Mouse (Mus musculus) neural tube, embryonic 11.5 days (tissue): ENCODE measurements around the gene Pbxip1. TPM values are rescaled to one million over a fixed set of nuclear protein-coding genes. Genes with fewer than 3 reads are reported as not detected.

Experiments
- ATAC-seq: fragments of 200-750 bp; cut with Nextera tagmentation; 2 replicates; pipeline ENCODE4 v1.8.0; 2017; ENCODE audit warnings: moderate number of reproducible peaks, mild to moderate bottlenecking, moderate TSS enrichment, moderate library complexity; ENCODE audit not compliant: insufficient read depth, low FRiP score, low TSS enrichment
- DNase-seq: peaks from one replicate; pipeline ENCODE4 v3.0.0-alpha.2; 2015; ENCODE audit warnings: low spot score
- H3K27ac ChIP-seq: fragments of 300-500 bp; sonication (generic); 2 replicates; pipeline ENCODE4 v1.5.1; 2014; ENCODE audit warnings: low read depth, mild to moderate bottlenecking, low read length
- H3K27me3 ChIP-seq: fragments of 300-500 bp; sonication (generic); 2 replicates; pipeline ENCODE4 v1.6.1; 2014; ENCODE audit warnings: mild to moderate bottlenecking, low read length, mixed read lengths; ENCODE audit not compliant: control insufficient read depth, insufficient read depth
- H3K36me3 ChIP-seq: fragments of 300-500 bp; sonication (generic); 2 replicates; pipeline ENCODE4 v1.6.1; 2014; ENCODE audit warnings: mild to moderate bottlenecking, low read length, moderate library complexity, mixed read lengths; ENCODE audit not compliant: control insufficient read depth, insufficient read depth
- H3K4me1 ChIP-seq: fragments of 300-500 bp; sonication (generic); 2 replicates; pipeline ENCODE4 v1.6.1; 2014; ENCODE audit warnings: low read length, mixed read lengths; ENCODE audit not compliant: control insufficient read depth, insufficient read depth
- H3K4me2 ChIP-seq: fragments of 300-500 bp; sonication (generic); 2 replicates; pipeline ENCODE4 v1.6.1; 2014; ENCODE audit warnings: low read depth, mild to moderate bottlenecking, moderate library complexity
- H3K4me3 ChIP-seq: fragments of 300-500 bp; sonication (generic); 2 replicates; pipeline ENCODE4 v1.5.1; 2014; ENCODE audit warnings: low read depth, low read length
- H3K9ac ChIP-seq: fragments of 300-500 bp; sonication (generic); 2 replicates; pipeline ENCODE4 v1.6.1; 2014; ENCODE audit warnings: mild to moderate bottlenecking, low read length
- H3K9me3 ChIP-seq: fragments of 300-500 bp; sonication (generic); 2 replicates; pipeline ENCODE4 v1.6.1; 2016; ENCODE audit warnings: low read length; ENCODE audit not compliant: control insufficient read depth
- WGBS: fragments of 180-500 bp; shearing (Covaris S2); extraction: QIAGEN DNeasy Blood & Tissue Kit; methylation state at CpG from one replicate; pipeline ENCODE4 v1.1.7; 2014; 5-methylcytosine and 5-hydroxymethylcytosine counted together
- polyA plus RNA-seq: library from polyadenylated mRNA; unstranded; fragments of >200 nt; fragmentation: Nextera tagmentation; extraction: Ambion mirVana; gene quantifications from 2 replicates; pipeline ENCODE4 v1.2.1, GENCODE M21; 2014

Pbxip1 gene
- polyA plus RNA-seq, 1 experiment from 2014 or later = 9.1 TPM

DNA sequence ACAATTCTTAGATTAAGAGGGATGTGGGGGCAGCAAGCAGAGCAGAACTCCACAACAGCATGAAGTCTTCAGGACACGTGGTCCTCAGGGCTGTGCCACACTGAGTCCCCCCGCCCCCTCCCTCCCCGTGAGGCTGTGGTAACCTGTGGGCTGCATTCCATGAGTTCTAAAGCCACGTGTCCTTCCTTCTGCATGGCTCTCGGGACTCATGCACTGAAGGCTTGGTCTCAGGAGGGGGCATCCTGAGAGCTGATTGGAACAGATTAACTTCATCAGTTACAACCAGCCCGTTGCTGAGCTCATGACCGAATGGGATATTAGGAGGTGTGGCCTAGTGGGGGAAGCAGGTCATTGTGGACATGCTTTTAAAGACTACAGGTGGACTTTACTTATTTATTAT lies 63.2 kb downstream of the Pbxip1 start:
- 60% methylated on average over 7 of the region's 7 CpGs for WGBS
- Histone ChIP-seq H3K4me2 (no peak overlapping the region), H3K27ac (no peak overlapping the region), H3K36me3 (no peaks in the 10 kb centered on the region), H3K4me1 (no peaks in the 10 kb centered on the region), H3K27me3 (no peaks in the 10 kb centered on the region), H3K9me3 (no peaks in the 10 kb centered on the region), H3K9ac (no peak overlapping the region), H3K4me3 (no peak overlapping the region)
- ATAC-seq (no peak), DNase-seq (no peak)

Other genes with a start within 250 kb of the Pbxip1 start
- gene Gba, start 233.8 kb upstream of the Pbxip1 start, polyA plus RNA-seq = 44.4 and 46.5 TPM in 2 replicates
- gene Thbs3, start 221.5 kb upstream of the Pbxip1 start, polyA plus RNA-seq = 26.3 and 26.6 TPM in 2 replicates
- 181 and 202 TPM in 2 replicates for gene Mtx1, start 209.6 kb upstream of the Pbxip1 start, polyA plus RNA-seq
- 1.6 and 1.8 TPM in 2 replicates for gene Muc1, start 207.6 kb upstream of the Pbxip1 start, polyA plus RNA-seq
- 237 and 255 TPM in 2 replicates for gene Krtcap2, start 190.7 kb upstream of the Pbxip1 start, polyA plus RNA-seq
- 11.6 and 12.8 TPM in 2 replicates for gene Trim46, start 190.4 kb upstream of the Pbxip1 start, polyA plus RNA-seq
- gene Dpm3, start 177.3 kb upstream of the Pbxip1 start, polyA plus RNA-seq = 86.1 and 88.5 TPM in 2 replicates
- 33.8 and 37.6 TPM in 2 replicates for gene Slc50a1, start 166.1 kb upstream of the Pbxip1 start, polyA plus RNA-seq
- 13.7 and 15.9 TPM in 2 replicates for gene Efna1, start 155.6 kb upstream of the Pbxip1 start, polyA plus RNA-seq
- gene Efna3, start 113.7 kb upstream of the Pbxip1 start, polyA plus RNA-seq = 32.7 and 36.5 TPM in 2 replicates
- 20.5 and 21.6 TPM in 2 replicates for gene Efna4, start 98.7 kb upstream of the Pbxip1 start, polyA plus RNA-seq
- 16.3 and 18.3 TPM in 2 replicates for gene Adam15, start 86.7 kb upstream of the Pbxip1 start, polyA plus RNA-seq
- gene Dcst2, start 74.7 kb upstream of the Pbxip1 start, polyA plus RNA-seq = 0.20 TPM in 1 of 2 replicates, not detected in the other
- 0.31 and 0.41 TPM in 2 replicates for gene Dcst1, start 71.5 kb upstream of the Pbxip1 start, polyA plus RNA-seq
- 0.25 and 0.54 TPM in 2 replicates for gene Zbtb7b, start 41.9 kb upstream of the Pbxip1 start, polyA plus RNA-seq
- gene Lenep, start 33.9 kb upstream of the Pbxip1 start, polyA plus RNA-seq = 0.13 and 0.73 TPM in 2 replicates
- gene Flad1, start 24.8 kb upstream of the Pbxip1 start, polyA plus RNA-seq = 29.4 and 30.9 TPM in 2 replicates
- 432 and 463 TPM in 2 replicates for gene Cks1b, start 18.3 kb upstream of the Pbxip1 start, polyA plus RNA-seq
- gene Shc1, start 18.3 kb upstream of the Pbxip1 start, polyA plus RNA-seq = 43.9 and 48.0 TPM in 2 replicates
- gene Pygo2, start 6.5 kb upstream of the Pbxip1 start, polyA plus RNA-seq = 55.7 and 59.8 TPM in 2 replicates
- 71.8 and 74.5 TPM in 2 replicates for gene Pmvk, start 17.8 kb downstream of the Pbxip1 start, polyA plus RNA-seq
- gene Kcnn3, start 83.5 kb downstream of the Pbxip1 start, polyA plus RNA-seq = 1.4 and 1.9 TPM in 2 replicates